Mouse (Mus musculus) CH12.LX (cell line): ENCODE data around the gene B3gntl1. TPM values are rescaled to one million over a fixed set of nuclear protein-coding genes. Genes with fewer than 3 reads are reported as not detected.

Source experiments
- DNase-seq: peaks from one replicate; pipeline ENCODE4 v3.0.0-alpha.2; 2013; ENCODE audit errors: extremely low read depth
- H3K27ac ChIP-seq: 2 replicates; pipeline ENCODE4 v1.5.1; 2012; ENCODE audit warnings: low read depth, mild to moderate bottlenecking, control low read depth, moderate library complexity; ENCODE audit not compliant: insufficient read depth
- H3K27me3 ChIP-seq: replicated peaks from 2 replicates; pipeline ENCODE3; 2012; ENCODE audit warnings: inconsistent platforms
- H3K36me3 ChIP-seq, 2 experiments: replicated peaks in 1 of 2; 2 replicates each; pipeline versions ENCODE3 to v1.6.1; 2012; ENCODE audit warnings: inconsistent platforms in 1 of 2, low read length in 1 of 2, mild to moderate bottlenecking in 1 of 2, mixed read lengths in 1 of 2, moderate library complexity in 1 of 2; ENCODE audit not compliant: control insufficient read depth in 1 of 2, insufficient read depth in 1 of 2
- H3K4me1 ChIP-seq, 2 experiments: 2 replicates each; pipeline ENCODE4 v1.6.1; 2012; ENCODE audit warnings: inconsistent platforms in 1 of 2, moderate library complexity in 1 of 2; ENCODE audit not compliant: insufficient read depth in 2 of 2, control insufficient read depth in 1 of 2
- H3K4me2 ChIP-seq: 2 replicates; pipeline ENCODE4 v1.6.1; 2012; ENCODE audit warnings: low read depth, mild to moderate bottlenecking, control low read depth; ENCODE audit not compliant: poor library complexity, insufficient read depth, severe bottlenecking
- H3K4me3 ChIP-seq, 3 experiments: fragments of 150-350 bp in 1 of 3; sonication (generic) in 1 of 3; replicated peaks in 1 of 3; 2 replicates each; pipeline versions ENCODE3 to v1.5.1; 2011 to 2012; ENCODE audit warnings: low read depth in 2 of 3, low read length in 2 of 3, mild to moderate bottlenecking in 2 of 3, moderate library complexity in 2 of 3, control low read depth in 1 of 3, improper control_type of control experiment in 1 of 3, inconsistent platforms in 1 of 3, mixed read lengths in 1 of 3; ENCODE audit not compliant: poor library complexity in 1 of 3
- H3K79me2 ChIP-seq: replicated peaks from 2 replicates; pipeline ENCODE4 v1.6.1; 2012; ENCODE audit warnings: mild to moderate bottlenecking, moderate library complexity; ENCODE audit not compliant: control insufficient read depth, poor library complexity, insufficient read depth, severe bottlenecking; ENCODE audit errors: extremely low read depth
- H3K9ac ChIP-seq: 2 replicates; pipeline ENCODE4 v1.6.1; 2012; ENCODE audit warnings: low read depth, mild to moderate bottlenecking, control low read depth, moderate library complexity; ENCODE audit not compliant: insufficient read depth
- H3K9me3 ChIP-seq: replicated peaks from 2 replicates; pipeline ENCODE3; 2012; ENCODE audit warnings: low read length, inconsistent platforms, mixed read lengths
- BHLHE40 ChIP-seq: IDR thresholded peaks from 2 replicates; pipeline ENCODE4 v1.6.1; 2011; ENCODE audit warnings: mild to moderate bottlenecking, low read depth, low read length, improper control_type of control experiment
- CTCF ChIP-seq, 2 experiments: IDR thresholded peaks in 1 of 2; conservative IDR thresholded peaks in 1 of 2; 2 replicates each; pipeline ENCODE4 v1.5.1; 2011 to 2012; ENCODE audit warnings: low read depth in 2 of 2, low read length in 2 of 2, improper control_type of control experiment in 1 of 2, inconsistent platforms in 1 of 2, mild to moderate bottlenecking in 1 of 2, moderate library complexity in 1 of 2
- ELF1 ChIP-seq: IDR thresholded peaks from 2 replicates; pipeline ENCODE4 v1.6.1; 2014; ENCODE audit warnings: low read depth, mild to moderate bottlenecking, inconsistent platforms, low read length, improper control_type of control experiment
- ETS1 ChIP-seq: conservative IDR thresholded peaks from 2 replicates; pipeline ENCODE4 v1.6.1; 2012; ENCODE audit warnings: low read depth, mild to moderate bottlenecking, inconsistent platforms, low read length, improper control_type of control experiment, moderate library complexity
- HCFC1 ChIP-seq: IDR thresholded peaks from 2 replicates; pipeline ENCODE4 v1.6.1; 2012; ENCODE audit warnings: low read depth, mild to moderate bottlenecking, inconsistent platforms, low read length, improper control_type of control experiment
- IRF4 ChIP-seq: IDR thresholded peaks from 2 replicates; pipeline ENCODE4 v1.6.1; 2014; ENCODE audit warnings: low read depth, mild to moderate bottlenecking, inconsistent platforms, low read length, improper control_type of control experiment
- JUN ChIP-seq: IDR thresholded peaks from 2 replicates; pipeline ENCODE4 v1.6.1; 2011; ENCODE audit warnings: low read depth, mild to moderate bottlenecking, low read length, improper control_type of control experiment, moderate library complexity; ENCODE audit not compliant: insufficient read depth
- MAFK ChIP-seq: IDR thresholded peaks from 2 replicates; pipeline ENCODE4 v1.6.1; 2011; ENCODE audit warnings: low read length, improper control_type of control experiment; ENCODE audit not compliant: insufficient replicate concordance
- MAX ChIP-seq: IDR thresholded peaks from 2 replicates; pipeline ENCODE4 v1.6.1; 2011; ENCODE audit warnings: low read length, improper control_type of control experiment
- MAZ ChIP-seq: IDR thresholded peaks from 2 replicates; pipeline ENCODE4 v1.6.1; 2012; ENCODE audit warnings: low read depth, mild to moderate bottlenecking, inconsistent platforms, low read length, improper control_type of control experiment, moderate library complexity
- MEF2A ChIP-seq: IDR thresholded peaks from 2 replicates; pipeline ENCODE4 v1.6.1; 2014; ENCODE audit warnings: low read depth, mild to moderate bottlenecking, inconsistent platforms, low read length, improper control_type of control experiment, borderline replicate concordance
- MYC ChIP-seq: IDR thresholded peaks from 2 replicates; pipeline ENCODE4 v1.6.1; 2011; ENCODE audit warnings: low read depth, mild to moderate bottlenecking, improper control_type of control experiment, low read length
- NELFE ChIP-seq: IDR thresholded peaks from 2 replicates; pipeline ENCODE4 v1.6.1; 2011; ENCODE audit warnings: low read depth, low read length, improper control_type of control experiment
- NRF1 ChIP-seq: IDR thresholded peaks from 2 replicates; pipeline ENCODE4 v1.6.1; 2014; ENCODE audit warnings: low read depth, mild to moderate bottlenecking, inconsistent platforms, low read length, improper control_type of control experiment, moderate library complexity
- POLR2AphosphoS2 ChIP-seq: IDR thresholded peaks from 2 replicates; pipeline ENCODE4 v1.6.1; 2011; ENCODE audit warnings: low read depth, low read length, improper control_type of control experiment
- RAD21 ChIP-seq: IDR thresholded peaks from 2 replicates; pipeline ENCODE4 v1.6.1; 2011; ENCODE audit warnings: low read depth, mild to moderate bottlenecking, low read length, improper control_type of control experiment, moderate library complexity
- SIN3A ChIP-seq: IDR thresholded peaks from 2 replicates; pipeline ENCODE4 v1.6.1; 2012; ENCODE audit warnings: low read length, improper control_type of control experiment, inconsistent platforms
- TBP ChIP-seq: conservative IDR thresholded peaks from 2 replicates; pipeline ENCODE4 v1.6.1; 2011; ENCODE audit warnings: low read depth, low read length, improper control_type of control experiment
- UBTF ChIP-seq: IDR thresholded peaks from 2 replicates; pipeline ENCODE4 v1.6.1; 2012; ENCODE audit warnings: low read depth, mild to moderate bottlenecking, inconsistent platforms, low read length, improper control_type of control experiment, moderate library complexity
- ZMIZ1 ChIP-seq: IDR thresholded peaks from 2 replicates; pipeline ENCODE4 v1.6.1; 2012; ENCODE audit warnings: low read depth, mild to moderate bottlenecking, inconsistent platforms, low read length, improper control_type of control experiment
- ZNF384 ChIP-seq: IDR thresholded peaks from 2 replicates; pipeline ENCODE4 v1.6.1; 2012; ENCODE audit warnings: low read depth, low read length, improper control_type of control experiment, inconsistent platforms
- dilution Hi-C: fragments of 300-500 bp; cut with MboI; formaldehyde crosslinking; loops from 2 replicates; pipeline ENCODE4 v1.14.3; 2020; ENCODE audit warnings: low sequenced_read_pairs; ENCODE audit not compliant: extremely low pct_unique_long_range_greater_than_20kb, extremely low pct_ligation_motif_present
- in situ Hi-C: fragments of 300-500 bp; cut with MboI; formaldehyde crosslinking; loops from 3 replicates; pipeline ENCODE4 v1.14.3; 2019; ENCODE audit warnings: low sequenced_read_pairs, low pct_ligation_motif_present, low pct_unique_long_range_greater_than_20kb, mixed read lengths
- polyA plus RNA-seq: library from polyadenylated mRNA; unstranded; fragments of >175 nt; gene quantifications from 2 replicates; pipeline ENCODE4 v1.2.1, GENCODE M21; 2012; ENCODE audit warnings: low read depth; ENCODE audit not compliant: insufficient read length
- total RNA-seq, 2 experiments: library from RNA; depleted of rRNA; stranded (reverse); fragments of 300-350 nt in 1 of 2; fragments of >200 nt in 1 of 2; gene quantifications; 2 replicates each; pipeline ENCODE4 v1.2.3; 2012 to 2014

Gene B3gntl1
- total and polyA plus RNA-seq, 3 experiments, result 7.3 to 10.3 (median 8.7) TPM

GRCm38 (mm10) chr11:121650668-121651067, 22.3 kb downstream of the B3gntl1 start:
- no peak overlapping the region for H3K9ac ChIP-seq
- no peaks in the 10 kb centered on the region for H3K9me3 ChIP-seq
- dilution Hi-C loops (no loop called here), in situ Hi-C loops (no loop called here)
- TF ChIP-seq POLR2AphosphoS2, result no peak
- no peak for TF ChIP-seq MAFK
- no peak for TF ChIP-seq NRF1
- TF ChIP-seq IRF4, result no peak
- no peak for TF ChIP-seq MYC
- TF ChIP-seq ZMIZ1, result no peak
- TF ChIP-seq MAX, result no peak
- TF ChIP-seq ELF1, result no peak
- TF ChIP-seq TBP, result no peak
- no peak for TF ChIP-seq MEF2A
- no peak for TF ChIP-seq SIN3A
- no peak overlapping the region for H3K4me3 ChIP-seq
- no peaks in the 10 kb centered on the region for H3K27me3 ChIP-seq
- H3K36me3 ChIP-seq, result peaks cover 40 to 78% of the 10 kb centered on the region in 2 experiments
- H3K4me2 ChIP-seq, result no peak overlapping the region
- no peak for DNase-seq
- H3K79me2 ChIP-seq, result no peaks in the 10 kb centered on the region
- peaks cover 0 to 5% of the 10 kb centered on the region in 2 experiments; a peak in 1 of 4 replicates for H3K4me1 ChIP-seq
- no peak overlapping the region for H3K27ac ChIP-seq

DNA sequence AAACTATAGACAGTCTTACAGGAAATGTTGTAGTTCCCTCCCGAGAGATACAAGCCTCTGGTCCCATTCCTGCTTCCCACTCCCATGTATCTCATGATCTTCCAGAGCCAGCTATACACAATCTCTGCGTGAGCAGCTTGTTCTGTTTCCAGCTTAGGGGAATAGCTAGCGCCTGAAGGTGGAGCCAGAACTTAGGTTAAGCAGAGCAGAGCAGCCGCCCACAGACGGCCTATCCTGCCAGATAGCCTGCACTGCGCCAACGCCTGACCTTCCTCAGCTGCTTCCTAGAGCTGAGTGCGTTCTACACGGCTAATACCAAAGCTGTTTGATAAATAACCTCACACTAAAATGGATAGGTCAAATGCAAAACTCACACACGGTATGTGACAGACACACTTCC, 23.1 kb downstream of the B3gntl1 start:
- Histone ChIP-seq H3K36me3 (peaks cover 37 to 77% of the 10 kb centered on the region in 2 experiments), H3K4me3 (no peak overlapping the region), H3K4me2 (no peak overlapping the region), H3K27ac (no peak overlapping the region), H3K9me3 (no peaks in the 10 kb centered on the region), H3K9ac (no peak overlapping the region), H3K27me3 (no peaks in the 10 kb centered on the region), H3K4me1 (peaks cover 0 to 7% of the 10 kb centered on the region in 2 experiments; a peak in 2 of 4 replicates), H3K79me2 (no peaks in the 10 kb centered on the region)
- dilution Hi-C loops, result no loop called here
- TF ChIP-seq ETS1 (no peak), CTCF (conservative IDR thresholded peaks at IDR 0.05 in 1 of 2, IDR thresholded peaks at IDR 0.05 in 1 of 2; ENCODE audit: low read depth in 2 of 2, low read length in 2 of 2) (peak in 1 of 2 experiments; percentile 21; a peak in 1 of 4 replicates), UBTF (no peak), SIN3A (no peak), MEF2A (no peak), MAZ (no peak), NRF1 (no peak), BHLHE40 (no peak), NELFE (no peak), HCFC1 (no peak), ZNF384 (no peak), JUN (no peak), RAD21 (peak; percentile 12)
- TF ChIP-seq, all 38 proteins: peak for 2
- in situ Hi-C loops, result no loop called here
- no peak for DNase-seq
